Mouse (Mus musculus): ENCODE measurements around the gene Dnah10.

Gene Dnah10

DNA sequence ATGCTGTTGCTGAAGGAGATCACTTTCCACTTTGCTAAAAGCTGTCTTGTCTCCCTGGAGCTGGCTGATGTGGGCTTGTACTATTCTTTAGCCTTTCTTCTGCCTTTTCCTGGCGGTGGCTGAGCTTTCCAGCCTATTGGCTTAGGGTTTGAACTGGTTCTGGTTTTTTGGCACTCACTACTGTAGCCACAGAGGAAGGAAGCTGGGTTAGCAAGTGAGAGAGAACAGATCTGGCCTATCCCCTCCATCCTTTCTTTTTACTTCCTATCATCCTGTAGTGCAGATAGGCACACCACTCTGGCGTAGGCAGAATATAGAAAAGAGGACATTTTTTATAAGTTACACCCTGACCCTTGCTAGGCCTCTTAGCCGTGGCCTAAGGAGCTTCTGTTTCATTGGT lies 148.2 kb downstream of the Dnah10 start:
- DNase-seq, result no peak

DNA sequence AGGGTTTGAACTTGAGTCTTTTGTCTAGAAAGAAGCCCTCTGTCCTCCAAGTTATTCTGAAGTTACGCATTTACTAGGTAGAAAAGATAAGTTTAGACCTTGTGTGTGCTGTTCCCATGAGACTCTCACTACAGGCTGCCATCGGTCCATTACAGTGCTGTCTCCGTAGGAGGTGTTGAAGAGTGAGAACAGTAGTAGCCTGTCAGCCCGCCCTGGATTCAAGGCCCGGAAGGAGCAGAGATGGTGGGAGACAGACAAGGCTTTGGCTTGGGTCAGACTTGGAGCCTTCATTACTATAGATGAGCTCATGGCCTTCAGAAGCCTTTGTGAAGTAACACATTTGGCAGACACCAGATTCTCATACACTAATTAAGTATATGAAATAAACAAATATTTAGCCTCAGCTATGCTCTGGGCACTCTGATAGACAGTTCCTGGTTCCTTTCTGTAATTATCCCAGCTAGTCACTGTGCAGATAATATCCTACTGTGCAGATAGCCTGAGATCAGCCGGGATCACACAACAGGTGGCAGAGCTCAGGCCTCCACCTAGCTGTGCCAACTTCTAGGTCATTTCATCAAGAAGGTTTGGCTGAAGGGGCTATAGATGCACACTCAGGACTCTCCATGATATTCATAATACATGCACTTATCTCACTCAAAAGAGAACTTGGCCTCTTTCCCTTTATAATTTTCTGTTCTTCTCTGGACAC lies 149.2 kb downstream of the Dnah10 start:
- no peak for DNase-seq

DNA sequence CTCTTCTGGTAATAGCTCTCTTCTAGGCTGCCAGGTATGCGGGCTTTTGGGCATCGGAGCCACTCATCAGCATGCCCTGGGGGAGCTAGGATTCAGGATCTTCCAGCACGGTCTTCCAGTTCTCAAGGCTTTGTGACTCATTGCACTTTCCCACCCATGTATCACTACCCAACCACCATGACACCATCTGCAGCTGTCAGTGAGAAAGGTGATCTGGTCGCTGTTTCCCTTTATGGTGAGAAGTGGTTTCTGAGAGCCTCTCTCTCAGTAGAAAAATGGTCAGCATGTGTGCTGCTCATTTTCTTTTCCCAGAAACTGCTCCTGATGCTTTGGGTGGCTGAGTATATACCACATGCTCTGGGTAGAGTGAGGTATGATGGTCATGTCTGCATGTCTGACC lies 154.4 kb downstream of the Dnah10 start:
- no peak for DNase-seq

DNA sequence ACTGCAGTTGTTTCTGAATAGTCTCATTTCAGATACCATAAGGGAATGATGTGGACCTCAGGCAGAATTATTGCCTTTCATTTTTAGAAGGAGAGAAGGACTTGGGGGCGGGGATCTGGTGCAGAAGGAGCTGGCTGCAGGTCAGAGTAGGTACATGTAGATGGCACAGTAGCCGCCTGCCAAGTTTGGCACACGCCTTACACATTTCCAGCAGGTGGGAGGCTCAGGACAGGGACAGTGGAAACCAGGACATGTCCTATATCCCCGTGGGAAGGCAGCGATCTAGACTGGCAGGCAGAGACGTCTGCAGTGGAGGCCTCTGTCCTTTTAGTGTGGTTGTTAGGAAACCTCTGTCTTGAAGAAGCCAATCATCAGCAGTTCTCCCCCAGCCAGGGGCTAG lies 154.9 kb downstream of the Dnah10 start:
- no peak for DNase-seq

DNA sequence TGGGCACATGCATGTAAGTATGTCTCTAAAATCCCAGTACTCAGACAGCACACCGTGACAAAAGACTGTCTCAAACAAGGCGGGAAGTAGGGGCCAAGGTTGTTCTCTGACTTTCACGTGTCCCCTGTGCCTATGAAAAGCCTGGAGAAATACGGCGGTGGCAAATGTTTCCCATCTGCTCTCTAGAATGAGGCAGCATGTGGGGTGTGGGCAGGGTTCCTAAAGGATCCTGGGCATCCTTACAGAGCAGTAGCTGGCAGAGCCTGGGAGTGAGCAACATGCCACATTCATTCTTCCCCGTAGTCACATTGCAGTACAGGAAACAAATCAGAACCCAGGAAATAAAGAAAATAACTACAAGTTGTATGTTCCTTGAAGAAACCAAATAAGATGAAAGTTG lies 159.0 kb downstream of the Dnah10 start:
- peak; percentile 51 for DNase-seq
